Mouse (Mus musculus) induced T-regulatory cell, adult 2 months (primary cell): Measurements from ENCODE around the gene Tlx2.
A peak's percentile ranks its signal among the peaks of the same experiment; 100 is the strongest.

Experiments used
- DNase-seq: peaks from one replicate; pipeline ENCODE4 v3.0.0-alpha.2; 2012; ENCODE audit warnings: low read depth

Tlx2 gene

GRCm38 (mm10) chr6:83070247-83070310 is at the start of gene Tlx2:
TSS of gene Tlx2 (minus strand) at chr6:83070293.
- peak; percentile 32 for DNase-seq

- DNase-seq: no peak
These were observed 49.6 kb upstream of the Tlx2 start for GRCm38 (mm10) chr6:83119734-83120051.

GRCm38 (mm10) chr6:83118825-83119733 is 49.0 kb upstream of the Tlx2 start:
- DNase-seq: peak; percentile 32

GRCm38 (mm10) chr6:83118369-83118768 is 48.3 kb upstream of the Tlx2 start:
- DNase-seq: no peak

GRCm38 (mm10) chr6:83117616-83118015 is 47.5 kb upstream of the Tlx2 start:
- no peak for DNase-seq

- no peak for DNase-seq
These were observed 47.0 kb upstream of the Tlx2 start for GRCm38 (mm10) chr6:83117165-83117438.

- no peak for DNase-seq
These were observed 46.5 kb upstream of the Tlx2 start for GRCm38 (mm10) chr6:83116373-83117164.

GRCm38 (mm10) chr6:83115682-83116372 is 45.7 kb upstream of the Tlx2 start:
- DNase-seq: peak; percentile 73

GRCm38 (mm10) chr6:83115011-83115671 is 45.0 kb upstream of the Tlx2 start, which contains the start of gene Mogs:
TSS of gene Mogs (plus strand) at chr6:83115496.
- peak; percentile 95 for DNase-seq

GRCm38 (mm10) chr6:83111510-83112136 is 41.5 kb upstream of the Tlx2 start:
- DNase-seq: no peak

GRCm38 (mm10) chr6:83108762-83109668 is 38.9 kb upstream of the Tlx2 start, which contains the start of gene Mrpl53:
TSS of gene Mrpl53 (plus strand) at chr6:83109040.
- DNase-seq: peak; percentile 81

GRCm38 (mm10) chr6:83107566-83108400 is 37.7 kb upstream of the Tlx2 start:
- peak; percentile 90 for DNase-seq

GRCm38 (mm10) chr6:83104158-83104557 is 34.1 kb upstream of the Tlx2 start:
- DNase-seq: no peak

GRCm38 (mm10) chr6:83103130-83103650 is 33.1 kb upstream of the Tlx2 start:
- DNase-seq: no peak

- peak; percentile 81 for DNase-seq
These were observed 31.8 kb upstream of the Tlx2 start for GRCm38 (mm10) chr6:83101688-83102556.

- peak; percentile 95 for DNase-seq
These were observed 31.2 kb upstream of the Tlx2 start, which contains the start of the genes Ccdc142 and Gm42688 for GRCm38 (mm10) chr6:83101316-83101687. TSS of gene Ccdc142 (plus strand) at chr6:83101601. TSS of gene Gm42688 (plus strand) at chr6:83101617.

GRCm38 (mm10) chr6:83098411-83098810 is 28.3 kb upstream of the Tlx2 start:
- no peak for DNase-seq

- DNase-seq: peak; percentile 83
These were observed 25.9 kb upstream of the Tlx2 start for GRCm38 (mm10) chr6:83095968-83096367.
